Mouse (Mus musculus) spleen, adult 2 months (tissue): ENCODE measurements around the gene Frem2. TPM values are rescaled to one million over a fixed set of nuclear protein-coding genes. Genes with fewer than 3 reads are reported as not detected.

ENCODE experiments used
- DNase-seq, 2 experiments: peaks; one replicate each; pipeline versions ENCODE4 v3.0.0 to v3.0.0-alpha.2; 2012 to 2021; ENCODE audit warnings: low spot score in 2 of 2, low read depth in 1 of 2
- H3K27ac ChIP-seq: fragments of 200-500 bp; 2 replicates; pipeline ENCODE4 v1.5.1; 2012; ENCODE audit warnings: low read length, inconsistent platforms; ENCODE audit not compliant: insufficient read depth
- H3K27me3 ChIP-seq: fragments of 200-500 bp; 2 replicates; pipeline ENCODE4 v1.6.1; 2012; ENCODE audit warnings: mild to moderate bottlenecking, moderate library complexity, low read length, inconsistent platforms; ENCODE audit not compliant: control insufficient read depth, insufficient read depth
- H3K36me3 ChIP-seq: fragments of 200-500 bp; 2 replicates; pipeline ENCODE4 v1.6.1; 2012; ENCODE audit warnings: mild to moderate bottlenecking, low read length, inconsistent platforms; ENCODE audit not compliant: control insufficient read depth, insufficient read depth
- H3K4me1 ChIP-seq: fragments of 200-500 bp; 2 replicates; pipeline ENCODE4 v1.6.1; 2011; ENCODE audit warnings: inconsistent platforms; ENCODE audit not compliant: control insufficient read depth, insufficient read depth, insufficient read length
- H3K4me3 ChIP-seq: fragments of 200-500 bp; 2 replicates; pipeline ENCODE4 v1.5.1; 2011; ENCODE audit warnings: mild to moderate bottlenecking, inconsistent platforms; ENCODE audit not compliant: insufficient read depth, insufficient read length; ENCODE audit errors: extremely low read depth
- CTCF ChIP-seq: fragments of 200-500 bp; IDR thresholded peaks from 2 replicates; pipeline ENCODE4 v1.5.1; 2011; ENCODE audit warnings: mild to moderate bottlenecking, inconsistent platforms; ENCODE audit not compliant: insufficient read depth, insufficient read length, insufficient replicate concordance; ENCODE audit errors: extremely low read depth
- POLR2A ChIP-seq: fragments of 200-500 bp; IDR thresholded peaks from 2 replicates; pipeline ENCODE4 v1.6.1; 2011; ENCODE audit warnings: low read depth, low read length, inconsistent platforms
- WGBS: fragments of 180-500 bp; shearing (Covaris S2); methylation state at CpG from one replicate; pipeline ENCODE4 v1.1.7; 2018; 5-methylcytosine and 5-hydroxymethylcytosine counted together
- polyA plus RNA-seq: library from polyadenylated mRNA; depleted of rRNA; stranded (reverse); fragments of >200 nt; gene quantifications from 2 replicates; pipeline ENCODE4 v1.2.3, GENCODE M21; 2012

Gene Frem2
- polyA plus RNA-seq, 1 experiment: 1.2 TPM

- no peak for TF ChIP-seq CTCF
- no peak for TF ChIP-seq POLR2A
- no peak for DNase-seq
- no peaks in the 10 kb centered on the region for H3K36me3 ChIP-seq
- WGBS: 73% methylated on average over 7 of the region's 7 CpGs
- H3K4me1 ChIP-seq: no peaks in the 10 kb centered on the region
- no peak overlapping the region for H3K4me3 ChIP-seq
- H3K27me3 ChIP-seq: no peaks in the 10 kb centered on the region
- H3K27ac ChIP-seq: no peak overlapping the region
Observed at GRCm38 (mm10) chr3:53576320-53577116, 80.6 kb downstream of the Frem2 start.

DNA sequence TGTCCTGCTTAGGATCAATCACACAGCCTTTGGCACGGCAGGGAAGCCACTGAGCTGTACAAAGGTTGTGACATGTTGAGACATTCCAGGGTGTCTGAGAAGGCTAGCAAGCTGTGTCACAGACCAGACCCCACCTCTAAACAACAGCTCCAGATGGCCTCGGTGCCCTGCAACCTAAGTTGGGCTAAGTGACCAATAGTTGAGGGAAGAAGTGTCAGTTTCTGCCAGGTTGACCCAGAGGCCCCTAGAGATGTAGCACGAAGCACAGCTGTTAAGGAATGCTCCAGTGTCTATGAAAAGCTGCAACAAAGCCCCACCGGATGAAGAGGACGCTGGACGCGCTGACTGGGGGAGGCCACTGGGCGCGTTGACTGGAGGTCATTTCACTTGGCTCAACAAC is 83.0 kb downstream of the Frem2 start:
- no peak overlapping the region for H3K27ac ChIP-seq
- WGBS: 84% methylated on average over 9 of the region's 9 CpGs
- no peak overlapping the region for H3K4me3 ChIP-seq
- DNase-seq: no peak
- no peaks in the 10 kb centered on the region for H3K36me3 ChIP-seq
- H3K27me3 ChIP-seq: no peaks in the 10 kb centered on the region
- H3K4me1 ChIP-seq: no peaks in the 10 kb centered on the region
- TF ChIP-seq CTCF (no peak), POLR2A (no peak)

DNA sequence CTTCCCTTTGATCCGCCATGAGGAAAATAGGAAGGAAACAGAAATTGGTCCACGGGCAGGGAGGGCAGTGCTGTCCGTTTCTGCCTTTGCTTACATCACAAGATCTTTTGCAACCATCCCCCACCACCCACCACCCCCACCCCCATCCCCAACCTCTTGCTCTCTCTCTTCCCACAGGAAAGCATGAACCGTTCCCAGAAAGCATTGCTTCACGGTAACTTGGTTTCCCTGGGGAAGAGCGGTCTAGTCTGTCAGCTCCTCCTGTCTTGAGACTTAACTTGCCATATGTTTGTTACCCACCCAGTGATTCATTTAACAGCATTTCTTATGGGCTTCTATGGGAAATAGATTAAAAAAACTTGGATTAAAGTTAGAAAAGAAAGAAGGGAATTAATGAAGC is 85.5 kb downstream of the Frem2 start:
- TF ChIP-seq POLR2A (no peak), CTCF (no peak)
- H3K36me3 ChIP-seq: no peaks in the 10 kb centered on the region
- DNase-seq: no peak
- 59% methylated on average over 6 of the region's 6 CpGs for WGBS
- H3K27me3 ChIP-seq: no peaks in the 10 kb centered on the region
- no peak overlapping the region for H3K27ac ChIP-seq
- H3K4me1 ChIP-seq: no peaks in the 10 kb centered on the region
- no peak overlapping the region for H3K4me3 ChIP-seq

- DNase-seq: no peak
- TF ChIP-seq CTCF: no peak
- TF ChIP-seq POLR2A: no peak
- H3K27ac ChIP-seq: no peak overlapping the region
- 73% methylated on average over 7 of the region's 7 CpGs for WGBS
- H3K4me3 ChIP-seq: no peak overlapping the region
- no peaks in the 10 kb centered on the region for H3K36me3 ChIP-seq
- no peaks in the 10 kb centered on the region for H3K27me3 ChIP-seq
- no peaks in the 10 kb centered on the region for H3K4me1 ChIP-seq
Observed at GRCm38 (mm10) chr3:53564521-53564920, 92.6 kb downstream of the Frem2 start.

DNA sequence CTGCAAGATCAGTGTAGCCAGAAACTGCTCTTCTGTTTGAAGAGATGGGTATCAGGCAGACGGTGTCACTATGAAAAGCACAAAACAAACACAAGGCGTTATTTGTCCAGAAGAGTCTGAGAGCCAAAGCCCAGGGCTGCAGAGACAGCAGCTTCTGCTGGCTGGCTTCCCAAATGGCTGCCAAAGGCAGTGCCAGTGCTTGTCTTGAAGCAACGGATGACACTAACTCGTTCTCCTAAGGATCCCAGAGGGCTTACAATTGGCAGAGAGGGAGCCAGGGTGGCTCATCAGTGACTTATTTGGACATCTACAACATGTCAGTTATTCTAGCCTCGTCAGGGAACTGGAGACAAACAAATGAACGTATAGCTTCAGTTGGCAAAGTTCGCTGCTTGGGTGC is 93.4 kb downstream of the Frem2 start:
- no peaks in the 10 kb centered on the region for H3K27me3 ChIP-seq
- no peaks in the 10 kb centered on the region for H3K36me3 ChIP-seq
- no peak overlapping the region for H3K4me3 ChIP-seq
- TF ChIP-seq CTCF: no peak
- no peak for TF ChIP-seq POLR2A
- 72% methylated on average over 7 of the region's 7 CpGs for WGBS
- H3K27ac ChIP-seq: no peak overlapping the region
- DNase-seq: no peak
- H3K4me1 ChIP-seq: no peaks in the 10 kb centered on the region

DNA sequence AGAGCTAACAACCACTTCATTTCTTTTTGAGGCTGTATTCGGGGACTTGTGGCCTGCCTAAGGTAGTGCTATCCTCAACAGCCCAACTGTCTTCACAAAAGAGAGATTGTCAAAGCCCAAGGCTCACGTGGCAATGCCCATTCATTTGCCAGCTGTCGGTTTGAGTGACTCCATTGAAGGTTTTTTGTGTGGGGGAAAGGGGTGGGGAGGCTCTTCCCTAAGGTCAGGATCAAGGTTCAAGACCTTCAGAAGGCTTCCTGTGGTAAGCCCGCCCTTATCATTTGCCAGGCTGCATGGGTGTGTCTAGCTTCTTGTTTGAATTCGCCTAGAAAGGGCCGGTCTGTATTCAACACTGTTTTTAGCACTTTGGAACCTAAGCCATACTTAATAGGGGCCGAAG is 95.3 kb downstream of the Frem2 start:
- Histone ChIP-seq H3K27ac (no peak overlapping the region), H3K4me1 (no peaks in the 10 kb centered on the region), H3K27me3 (no peaks in the 10 kb centered on the region), H3K36me3 (no peaks in the 10 kb centered on the region), H3K4me3 (no peak overlapping the region)
- TF ChIP-seq POLR2A (no peak), CTCF (no peak)
- DNase-seq: no peak
- WGBS: 72% methylated on average over 7 of the region's 7 CpGs

GRCm38 (mm10) chr3:53559056-53559455 is 98.1 kb downstream of the Frem2 start:
- no peak overlapping the region for H3K27ac ChIP-seq
- DNase-seq: no peak
- H3K27me3 ChIP-seq: no peaks in the 10 kb centered on the region
- no peaks in the 10 kb centered on the region for H3K36me3 ChIP-seq
- 39% methylated on average over 6 of the region's 6 CpGs for WGBS
- TF ChIP-seq CTCF (no peak), POLR2A (no peak)
- H3K4me1 ChIP-seq: no peaks in the 10 kb centered on the region
- no peak overlapping the region for H3K4me3 ChIP-seq
